Mouse (Mus musculus): Measurements from ENCODE around the gene Pecam1. TPM values are rescaled to one million over a fixed set of nuclear protein-coding genes. Genes with fewer than 3 reads are reported as not detected.
"Not testable (repeated sequence)": the region's sequence is repeated elsewhere in the genome, so short reads cannot be mapped to it uniquely, and the experiment has no call there.

Pecam1 gene
- polyA plus RNA-seq, 1 experiment from 2014 or later: 14.8 TPM

DNA sequence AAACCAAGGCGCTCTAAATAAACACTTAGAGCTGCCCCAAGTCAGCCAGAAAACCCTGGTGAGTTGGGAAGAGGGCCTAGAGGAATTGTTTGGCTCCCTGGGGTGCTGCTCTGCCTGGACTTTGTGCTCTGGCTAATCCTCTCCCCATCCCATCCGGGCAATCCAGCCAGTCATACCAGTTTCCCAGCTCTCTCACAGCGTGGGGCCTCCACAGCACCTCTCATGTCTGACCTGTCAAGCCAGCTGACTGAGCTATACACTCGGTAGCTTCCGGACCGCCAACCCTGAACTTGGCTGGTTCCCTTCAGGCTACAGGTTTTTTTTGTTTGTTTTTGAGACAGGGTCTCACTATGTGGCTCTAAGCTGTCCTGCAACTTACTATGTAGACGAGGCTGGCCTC is 112.7 kb downstream of the Pecam1 start:
- 8% methylated on average over 7 of the region's 7 CpGs for WGBS
- H3K36me3 ChIP-seq (ENCODE audit: control insufficient read depth, insufficient read depth, low read length): no peaks in the 10 kb centered on the region
- H3K9ac ChIP-seq (replicated peaks; ENCODE audit: low read length): no peak overlapping the region
- H3K4me3 ChIP-seq (replicated peaks; ENCODE audit: low read depth, low read length): no peak overlapping the region
- H3K27me3 ChIP-seq (ENCODE audit: control insufficient read depth, insufficient read depth, low read length): no peaks in the 10 kb centered on the region
- peaks cover 5% of the 10 kb centered on the region; the same call in 1 of the 2 replicates for H3K4me1 ChIP-seq (ENCODE audit: control insufficient read depth, insufficient read depth, low read length)
- H3K9me3 ChIP-seq (ENCODE audit: control insufficient read depth, low read length): no peaks in the 10 kb centered on the region
- no peak overlapping the region for H3K27ac ChIP-seq (replicated peaks; ENCODE audit: low read depth, low read length)
- no peak overlapping the region for H3K4me2 ChIP-seq (ENCODE audit: low read length)
- no peak for DNase-seq
- ATAC-seq (ENCODE audit: low FRiP score, low TSS enrichment): no peak

GRCm38 (mm10) chr11:106635946-106636345 is 114.5 kb downstream of the Pecam1 start:
- 68% methylated on average over 2 of the region's 2 CpGs for WGBS
- Histone ChIP-seq H3K9ac (replicated peaks; ENCODE audit: low read length) (no peak overlapping the region), H3K36me3 (ENCODE audit: control insufficient read depth, insufficient read depth, low read length) (no peaks in the 10 kb centered on the region), H3K4me2 (ENCODE audit: low read length) (no peak overlapping the region), H3K27ac (replicated peaks; ENCODE audit: low read depth, low read length) (no peak overlapping the region), H3K9me3 (ENCODE audit: control insufficient read depth, low read length) (no peaks in the 10 kb centered on the region), H3K27me3 (ENCODE audit: control insufficient read depth, insufficient read depth, low read length) (no peaks in the 10 kb centered on the region), H3K4me1 (ENCODE audit: control insufficient read depth, insufficient read depth, low read length) (peaks cover 5% of the 10 kb centered on the region; the same call in 1 of the 2 replicates), H3K4me3 (replicated peaks; ENCODE audit: low read depth, low read length) (no peak overlapping the region)
- ATAC-seq (ENCODE audit: low FRiP score, low TSS enrichment) (no peak), DNase-seq (no peak)

- H3K4me3 ChIP-seq (replicated peaks; ENCODE audit: low read depth, low read length); H3K27me3 ChIP-seq (ENCODE audit: control insufficient read depth, insufficient read depth, low read length); H3K4me1 ChIP-seq (ENCODE audit: control insufficient read depth, insufficient read depth, low read length); H3K4me2 ChIP-seq (ENCODE audit: low read length); DNase-seq; H3K36me3 ChIP-seq (ENCODE audit: control insufficient read depth, insufficient read depth, low read length); H3K9ac ChIP-seq (replicated peaks; ENCODE audit: low read length); H3K9me3 ChIP-seq (ENCODE audit: control insufficient read depth, low read length); ATAC-seq (ENCODE audit: low FRiP score, low TSS enrichment); H3K27ac ChIP-seq (replicated peaks; ENCODE audit: low read depth, low read length): not testable (repeated sequence)
- 97% methylated on average over 3 of the region's 3 CpGs for WGBS
These were observed 116.3 kb downstream of the Pecam1 start for GRCm38 (mm10) chr11:106634175-106634574.

GRCm38 (mm10) chr11:106633456-106633855 is 117.0 kb downstream of the Pecam1 start:
- 88% methylated on average over 2 of the region's 2 CpGs for WGBS
- Histone ChIP-seq H3K27me3 (ENCODE audit: control insufficient read depth, insufficient read depth, low read length) (no peaks in the 10 kb centered on the region), H3K36me3 (ENCODE audit: control insufficient read depth, insufficient read depth, low read length) (no peaks in the 10 kb centered on the region), H3K4me1 (ENCODE audit: control insufficient read depth, insufficient read depth, low read length) (no peaks in the 10 kb centered on the region), H3K27ac (replicated peaks; ENCODE audit: low read depth, low read length) (no peak overlapping the region), H3K9ac (replicated peaks; ENCODE audit: low read length) (no peak overlapping the region), H3K4me2 (ENCODE audit: low read length) (no peak overlapping the region), H3K4me3 (replicated peaks; ENCODE audit: low read depth, low read length) (no peak overlapping the region), H3K9me3 (ENCODE audit: control insufficient read depth, low read length) (no peaks in the 10 kb centered on the region)
- no peak for DNase-seq
- no peak for ATAC-seq (ENCODE audit: low FRiP score, low TSS enrichment)

DNA sequence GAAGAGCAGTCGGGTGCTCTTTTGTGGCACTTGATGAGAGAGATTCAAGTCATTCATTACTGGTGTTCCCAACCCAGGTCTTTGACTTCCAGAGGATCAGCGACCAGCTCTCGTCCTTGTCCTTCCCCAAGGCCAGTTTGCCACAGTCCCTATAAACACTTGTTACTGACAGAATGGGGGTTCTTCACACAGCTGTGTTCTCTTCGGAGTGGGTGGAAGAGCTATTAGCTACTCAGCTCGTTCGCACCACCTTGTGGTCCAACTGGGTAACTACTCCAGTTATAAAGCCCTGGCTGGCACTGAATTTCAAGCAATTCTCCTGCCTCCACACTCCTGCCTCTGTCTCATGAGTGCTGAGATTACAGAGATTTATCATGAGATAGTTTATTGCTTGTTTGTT is 122.7 kb downstream of the Pecam1 start:
- no peak overlapping the region for H3K4me3 ChIP-seq (replicated peaks; ENCODE audit: low read depth, low read length)
- ATAC-seq (ENCODE audit: low FRiP score, low TSS enrichment): no peak
- WGBS: 24% methylated on average over 6 of the region's 6 CpGs

GRCm38 (mm10) chr11:106625577-106625976 is 124.9 kb downstream of the Pecam1 start:
- WGBS: 30% methylated on average over 3 of the region's 3 CpGs
- DNase-seq (no peak), ATAC-seq (ENCODE audit: low FRiP score, low TSS enrichment) (no peak)
- Histone ChIP-seq H3K36me3 (ENCODE audit: control insufficient read depth, insufficient read depth, low read length) (no peaks in the 10 kb centered on the region), H3K9ac (replicated peaks; ENCODE audit: low read length) (no peak overlapping the region), H3K4me1 (ENCODE audit: control insufficient read depth, insufficient read depth, low read length) (no peaks in the 10 kb centered on the region), H3K9me3 (ENCODE audit: control insufficient read depth, low read length) (no peaks in the 10 kb centered on the region), H3K27ac (replicated peaks; ENCODE audit: low read depth, low read length) (no peak overlapping the region), H3K27me3 (ENCODE audit: control insufficient read depth, insufficient read depth, low read length) (no peaks in the 10 kb centered on the region), H3K4me3 (replicated peaks; ENCODE audit: low read depth, low read length) (no peak overlapping the region), H3K4me2 (ENCODE audit: low read length) (no peak overlapping the region)

More for the DNA sequence above, 122.7 kb downstream of the Pecam1 start:
- peak; percentile 86 for DNase-seq
- Histone ChIP-seq H3K27ac (replicated peaks; ENCODE audit: low read depth, low read length) (no peak overlapping the region), H3K4me2 (ENCODE audit: low read length) (no peak overlapping the region), H3K4me1 (ENCODE audit: control insufficient read depth, insufficient read depth, low read length) (no peaks in the 10 kb centered on the region), H3K9me3 (ENCODE audit: control insufficient read depth, low read length) (no peaks in the 10 kb centered on the region), H3K9ac (replicated peaks; ENCODE audit: low read length) (no peak overlapping the region), H3K27me3 (ENCODE audit: control insufficient read depth, insufficient read depth, low read length) (no peaks in the 10 kb centered on the region), H3K36me3 (ENCODE audit: control insufficient read depth, insufficient read depth, low read length) (no peaks in the 10 kb centered on the region)

- Histone ChIP-seq H3K4me2 (ENCODE audit: low read length) (no peak overlapping the region), H3K36me3 (ENCODE audit: control insufficient read depth, insufficient read depth, low read length) (no peaks in the 10 kb centered on the region)
- 79% methylated on average over 2 of the region's 2 CpGs for WGBS
These were observed 126.8 kb downstream of the Pecam1 start for GRCm38 (mm10) chr11:106623629-106624028.

DNA sequence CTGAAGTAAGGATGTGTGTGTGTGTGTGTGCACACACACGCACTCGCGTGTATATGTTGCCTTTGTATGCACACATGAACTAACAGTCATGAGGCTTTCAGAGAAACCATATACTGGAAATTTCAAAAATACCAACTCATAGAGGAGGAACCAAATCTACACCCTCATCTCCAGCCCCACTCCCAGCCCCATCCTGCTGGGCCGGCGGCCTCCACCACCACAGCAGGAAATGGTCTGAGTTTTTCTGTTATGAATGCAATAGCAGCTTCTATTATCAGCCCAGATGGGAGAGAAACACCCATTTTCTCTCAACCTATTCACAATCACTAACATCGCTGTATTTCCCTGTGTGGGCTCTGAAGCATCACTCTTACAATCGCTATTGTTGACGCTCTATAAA is 128.4 kb downstream of the Pecam1 start:
- Histone ChIP-seq H3K4me1 (ENCODE audit: control insufficient read depth, insufficient read depth, low read length) (no peaks in the 10 kb centered on the region), H3K9ac (replicated peaks; ENCODE audit: low read length) (no peak overlapping the region), H3K27me3 (ENCODE audit: control insufficient read depth, insufficient read depth, low read length) (no peaks in the 10 kb centered on the region), H3K4me2 (ENCODE audit: low read length) (no peak overlapping the region), H3K27ac (replicated peaks; ENCODE audit: low read depth, low read length) (no peak overlapping the region), H3K9me3 (ENCODE audit: control insufficient read depth, low read length) (no peaks in the 10 kb centered on the region), H3K36me3 (ENCODE audit: control insufficient read depth, insufficient read depth, low read length) (no peaks in the 10 kb centered on the region), H3K4me3 (replicated peaks; ENCODE audit: low read depth, low read length) (no peak overlapping the region)
- WGBS: 86% methylated on average over 8 of the region's 8 CpGs
- DNase-seq (no peak), ATAC-seq (ENCODE audit: low FRiP score, low TSS enrichment) (no peak)

More at GRCm38 (mm10) chr11:106623629-106624028, 126.8 kb downstream of the Pecam1 start:
- no peak for DNase-seq
- no peaks in the 10 kb centered on the region for H3K9me3 ChIP-seq (ENCODE audit: control insufficient read depth, low read length)
- H3K4me3 ChIP-seq (replicated peaks; ENCODE audit: low read depth, low read length): no peak overlapping the region
- H3K9ac ChIP-seq (replicated peaks; ENCODE audit: low read length): no peak overlapping the region
- no peak overlapping the region for H3K27ac ChIP-seq (replicated peaks; ENCODE audit: low read depth, low read length)
- no peak for ATAC-seq (ENCODE audit: low FRiP score, low TSS enrichment)
- H3K27me3 ChIP-seq (ENCODE audit: control insufficient read depth, insufficient read depth, low read length): no peaks in the 10 kb centered on the region
- H3K4me1 ChIP-seq (ENCODE audit: control insufficient read depth, insufficient read depth, low read length): no peaks in the 10 kb centered on the region

DNA sequence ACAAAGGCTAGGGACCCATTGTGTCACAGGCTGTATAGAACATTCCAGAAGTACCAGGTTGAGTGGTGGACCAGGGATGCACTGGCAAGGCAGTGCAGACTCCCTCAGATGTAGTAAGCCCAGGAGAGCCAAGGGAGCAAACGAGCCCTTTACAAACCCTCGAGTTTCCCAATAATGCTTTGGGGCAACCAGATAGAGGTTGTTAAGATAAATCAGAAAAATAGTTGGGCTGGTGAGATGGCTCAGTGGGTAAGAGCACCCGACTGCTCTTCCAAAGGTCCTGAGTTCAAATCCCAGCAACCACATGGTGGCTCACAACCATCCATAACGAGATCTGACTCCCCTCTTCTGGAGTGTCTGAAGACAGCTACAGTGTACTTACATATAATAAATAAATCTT is 131.7 kb downstream of the Pecam1 start:
- H3K4me2 ChIP-seq (ENCODE audit: low read length); H3K36me3 ChIP-seq (ENCODE audit: control insufficient read depth, insufficient read depth, low read length); H3K4me1 ChIP-seq (ENCODE audit: control insufficient read depth, insufficient read depth, low read length); H3K9ac ChIP-seq (replicated peaks; ENCODE audit: low read length); H3K9me3 ChIP-seq (ENCODE audit: control insufficient read depth, low read length); H3K27ac ChIP-seq (replicated peaks; ENCODE audit: low read depth, low read length); H3K4me3 ChIP-seq (replicated peaks; ENCODE audit: low read depth, low read length); ATAC-seq (ENCODE audit: low FRiP score, low TSS enrichment); H3K27me3 ChIP-seq (ENCODE audit: control insufficient read depth, insufficient read depth, low read length); DNase-seq: not testable (repeated sequence)
- WGBS: 84% methylated on average over 4 of the region's 4 CpGs
